Mouse (Mus musculus) kidney, adult 2 months (tissue): Measurements from ENCODE around the gene Npas3.

Source experiments
- CTCF ChIP-seq: fragments of 200-500 bp; conservative IDR thresholded peaks from 2 replicates; pipeline ENCODE4 v1.5.1; 2011; ENCODE audit warnings: low read depth, mild to moderate bottlenecking, control low read depth, low read length, moderate library complexity, mixed read lengths; ENCODE audit not compliant: insufficient read depth, insufficient read length
- POLR2A ChIP-seq: fragments of 200-500 bp; IDR thresholded peaks from one replicate; pipeline ENCODE4 v1.6.1; 2011; ENCODE audit warnings: low read depth, low read length, control low read depth

GRCm38 (mm10) chr12:53825251-53825650 is 576.8 kb downstream of the Npas3 start:
- TF ChIP-seq POLR2A = no peak
- no peak for TF ChIP-seq CTCF
